Mouse (Mus musculus): Measurements from ENCODE around the gene Ptpn22. TPM values are rescaled to one million over a fixed set of nuclear protein-coding genes. Genes with fewer than 3 reads are reported as not detected.

The Ptpn22 gene
- polyA plus RNA-seq, 1 experiment from 2014 or later = 0.96 TPM

DNA sequence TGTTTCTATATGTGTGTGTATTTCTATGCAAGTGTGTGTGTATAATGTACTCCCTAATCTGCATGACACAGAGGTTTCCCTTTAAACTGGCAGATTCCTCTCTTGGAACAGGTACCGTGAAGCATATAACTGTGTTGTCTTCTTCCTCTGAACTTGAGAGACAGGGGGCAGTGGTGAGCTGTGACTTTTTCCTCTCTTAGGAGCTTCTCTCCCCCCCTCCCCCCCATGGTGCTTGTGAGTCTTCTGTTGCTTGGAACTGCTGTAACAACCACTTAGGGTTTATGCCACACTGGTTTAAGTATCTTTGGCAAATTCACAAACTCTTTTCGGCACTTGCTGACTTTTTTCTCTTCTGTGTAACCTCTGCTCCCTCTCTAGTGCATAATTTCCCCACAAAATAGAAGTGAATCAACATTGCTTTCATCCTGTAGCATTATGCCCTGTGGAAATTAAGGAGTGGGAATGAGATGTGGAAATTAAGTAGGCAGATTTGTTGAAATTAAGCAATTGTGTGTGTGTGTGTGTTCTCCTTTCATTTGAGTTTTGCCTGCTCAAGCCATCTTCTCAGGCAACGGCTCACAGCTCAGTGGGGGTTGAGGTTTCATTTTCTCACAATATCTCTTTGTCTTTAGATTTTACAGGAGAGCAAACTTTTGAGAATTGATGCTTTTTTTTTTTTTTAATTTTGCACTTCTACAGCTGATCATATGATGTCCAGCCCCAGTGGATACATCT is 6.9 kb upstream of the Ptpn22 start:
- Histone ChIP-seq H3K9ac (ENCODE audit: low read depth, low read length) (no peak overlapping the region), H3K27ac (replicated peaks; ENCODE audit: low read depth, low read length) (no peak overlapping the region), H3K36me3 (ENCODE audit: control insufficient read depth, insufficient read depth, low read length) (no peaks in the 10 kb centered on the region), H3K9me3 (ENCODE audit: control insufficient read depth, low read length) (no peaks in the 10 kb centered on the region), H3K27me3 (replicated peaks; ENCODE audit: control insufficient read depth, insufficient read depth, low read length) (no peaks in the 10 kb centered on the region), H3K4me2 (ENCODE audit: low read depth, low read length) (no peak overlapping the region), H3K4me3 (ENCODE audit: low read depth, low read length) (no peak overlapping the region), H3K4me1 (ENCODE audit: control insufficient read depth, insufficient read depth, low read length) (no peaks in the 10 kb centered on the region)
- DNase-seq (ENCODE audit: low spot score) = peak; percentile 39
- ATAC-seq (ENCODE audit: low read depth) = no peak
- 67% methylated on average over 3 of the region's 3 CpGs for WGBS

DNA sequence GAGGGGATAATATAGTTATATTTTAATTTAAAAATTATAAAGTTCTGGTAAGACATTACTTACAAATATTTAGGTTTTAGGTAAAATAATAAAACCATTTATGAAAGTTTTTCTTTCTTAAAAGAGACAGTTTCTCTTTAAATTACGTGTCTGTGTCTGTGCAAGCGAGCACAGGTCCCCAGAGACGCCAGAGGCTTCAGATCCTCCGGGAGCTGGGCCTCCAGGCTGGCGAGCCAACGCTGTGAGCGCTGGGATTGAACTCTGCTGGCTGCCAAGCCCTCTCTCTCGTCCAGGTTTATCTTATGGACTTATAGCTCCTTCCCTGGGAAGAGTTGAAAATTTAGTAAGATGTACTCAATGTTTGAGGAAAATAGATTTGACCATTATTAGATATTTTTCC is 5.8 kb upstream of the Ptpn22 start:
- Histone ChIP-seq H3K27me3 (replicated peaks; ENCODE audit: control insufficient read depth, insufficient read depth, low read length) (no peaks in the 10 kb centered on the region), H3K36me3 (ENCODE audit: control insufficient read depth, insufficient read depth, low read length) (no peaks in the 10 kb centered on the region), H3K4me3 (ENCODE audit: low read depth, low read length) (no peak overlapping the region), H3K4me2 (ENCODE audit: low read depth, low read length) (no peak overlapping the region), H3K4me1 (ENCODE audit: control insufficient read depth, insufficient read depth, low read length) (no peaks in the 10 kb centered on the region), H3K9me3 (ENCODE audit: control insufficient read depth, low read length) (no peaks in the 10 kb centered on the region), H3K27ac (replicated peaks; ENCODE audit: low read depth, low read length) (no peak overlapping the region), H3K9ac (ENCODE audit: low read depth, low read length) (no peak overlapping the region)
- 43% methylated on average over 8 of the region's 8 CpGs for WGBS
- no peak for ATAC-seq (ENCODE audit: low read depth)
- peak; percentile 41 for DNase-seq (ENCODE audit: low spot score)

DNA sequence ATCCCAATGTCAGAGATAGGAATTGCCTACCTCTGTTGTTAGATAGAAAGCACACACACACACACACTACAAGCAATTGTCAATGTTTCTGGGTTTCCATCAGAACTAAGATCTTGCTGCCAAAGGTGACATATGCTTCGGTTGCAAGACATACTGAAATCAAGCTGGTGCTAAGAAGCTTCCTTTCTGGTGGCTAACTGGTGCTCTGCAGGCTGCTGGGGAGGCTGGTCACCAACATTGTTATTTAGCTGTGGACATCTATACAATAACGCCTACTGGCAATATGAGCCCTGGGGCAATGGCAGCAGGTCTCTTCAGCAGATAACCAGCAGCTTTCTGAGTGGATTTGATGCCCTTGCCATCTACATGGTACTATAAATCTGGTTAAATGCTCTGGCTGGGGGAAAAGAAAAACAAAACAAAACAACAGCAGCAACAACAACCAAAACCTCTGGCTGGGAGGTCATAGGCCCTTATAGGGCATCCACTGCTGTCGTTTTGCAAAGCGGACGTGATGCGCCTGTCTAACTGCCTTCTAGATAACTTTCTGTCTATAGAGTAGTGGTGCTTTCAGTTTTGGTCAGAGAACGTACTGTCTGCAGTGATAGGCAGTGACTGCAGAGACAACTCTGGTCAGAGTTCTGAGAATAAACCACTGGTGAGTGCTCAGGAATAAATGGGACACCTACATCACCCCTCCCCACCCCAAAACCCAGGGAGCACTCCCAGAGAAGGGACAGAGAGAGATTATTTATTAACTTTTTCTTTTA is 2.4 kb upstream of the Ptpn22 start:
- Histone ChIP-seq H3K9ac (ENCODE audit: low read depth, low read length) (no peak overlapping the region), H3K36me3 (ENCODE audit: control insufficient read depth, insufficient read depth, low read length) (no peaks in the 10 kb centered on the region), H3K4me3 (ENCODE audit: low read depth, low read length) (no peak overlapping the region), H3K4me2 (ENCODE audit: low read depth, low read length) (no peak overlapping the region), H3K27ac (replicated peaks; ENCODE audit: low read depth, low read length) (no peak overlapping the region), H3K27me3 (replicated peaks; ENCODE audit: control insufficient read depth, insufficient read depth, low read length) (no peaks in the 10 kb centered on the region), H3K4me1 (ENCODE audit: control insufficient read depth, insufficient read depth, low read length) (no peaks in the 10 kb centered on the region), H3K9me3 (ENCODE audit: control insufficient read depth, low read length) (no peaks in the 10 kb centered on the region)
- DNase-seq (ENCODE audit: low spot score) (no peak), ATAC-seq (ENCODE audit: low read depth) (no peak)
- 89% methylated on average over 7 of the region's 7 CpGs for WGBS

DNA sequence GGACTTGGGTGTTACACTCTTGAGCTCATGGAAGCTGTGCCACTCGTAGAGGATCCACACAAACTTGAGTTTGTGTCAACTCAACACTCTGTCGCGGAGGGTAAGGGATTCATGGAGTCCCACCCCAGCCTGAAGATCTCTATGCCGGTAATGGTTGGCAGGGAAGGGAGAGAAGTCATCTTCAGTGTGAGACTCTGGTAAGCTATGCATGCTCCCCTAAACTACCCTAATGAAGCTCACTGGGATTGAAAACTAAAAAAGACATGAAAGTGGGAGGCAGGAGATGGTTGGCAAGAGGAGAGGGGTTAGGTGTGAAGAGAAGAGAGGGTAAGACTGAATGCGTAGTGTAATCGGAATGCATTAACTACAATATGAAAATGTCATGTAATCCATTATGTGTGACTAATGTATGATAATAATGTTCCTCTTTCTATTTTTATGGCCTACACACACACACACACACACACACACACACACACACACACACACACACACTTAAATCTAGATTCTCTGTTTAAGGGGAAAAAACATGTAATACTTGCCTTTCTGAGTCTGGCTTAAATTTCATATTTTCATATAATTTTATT is 1.5 kb upstream of the Ptpn22 start:
- WGBS = 89% methylated on average over 6 of the region's 6 CpGs
- H3K27ac ChIP-seq (replicated peaks; ENCODE audit: low read depth, low read length) = no peak overlapping the region
- ATAC-seq (ENCODE audit: low read depth) = no peak
- H3K9me3 ChIP-seq (ENCODE audit: control insufficient read depth, low read length) = no peaks in the 10 kb centered on the region
- H3K4me3 ChIP-seq (ENCODE audit: low read depth, low read length) = no peak overlapping the region
- H3K36me3 ChIP-seq (ENCODE audit: control insufficient read depth, insufficient read depth, low read length) = no peaks in the 10 kb centered on the region
- H3K4me1 ChIP-seq (ENCODE audit: control insufficient read depth, insufficient read depth, low read length) = no peaks in the 10 kb centered on the region
- no peaks in the 10 kb centered on the region for H3K27me3 ChIP-seq (replicated peaks; ENCODE audit: control insufficient read depth, insufficient read depth, low read length)
- DNase-seq (ENCODE audit: low spot score) = no peak
- no peak overlapping the region for H3K4me2 ChIP-seq (ENCODE audit: low read depth, low read length)
- no peak overlapping the region for H3K9ac ChIP-seq (ENCODE audit: low read depth, low read length)

DNA sequence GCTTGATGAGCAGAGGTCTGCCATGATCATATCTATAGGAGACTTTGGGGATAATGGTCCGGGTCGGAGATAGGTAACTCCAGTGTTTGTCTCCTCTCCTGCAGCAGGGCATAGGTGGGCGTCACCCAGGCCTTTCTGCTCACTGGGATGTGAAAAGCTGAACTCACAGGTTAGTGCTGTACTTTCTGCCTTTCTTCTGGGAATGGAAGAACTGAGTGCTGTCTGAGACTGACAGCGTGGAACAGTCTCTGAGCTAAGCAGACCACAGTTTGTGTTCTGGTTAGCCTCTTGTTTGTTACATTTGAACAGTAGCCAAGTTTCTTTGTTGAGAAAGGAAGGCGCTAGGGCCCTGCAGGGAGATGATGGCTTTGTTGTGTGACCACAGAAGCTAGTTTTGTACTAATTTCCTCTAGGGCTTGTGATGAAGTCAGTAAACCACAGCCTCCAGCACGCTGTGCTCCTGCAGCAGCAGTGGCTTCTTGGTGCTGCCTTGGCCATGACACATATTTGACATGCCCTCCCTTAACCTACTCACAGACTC is 326 bp downstream of the Ptpn22 start:
- DNase-seq (ENCODE audit: low spot score) (peak; percentile 69), ATAC-seq (ENCODE audit: low read depth) (peak; percentile 26; the same call in 1 of the 2 replicates)
- no peaks in the 10 kb centered on the region for H3K27me3 ChIP-seq (replicated peaks; ENCODE audit: control insufficient read depth, insufficient read depth, low read length)
- no peak overlapping the region for H3K4me3 ChIP-seq (ENCODE audit: low read depth, low read length)
- no peak overlapping the region for H3K9ac ChIP-seq (ENCODE audit: low read depth, low read length)
- no peaks in the 10 kb centered on the region for H3K4me1 ChIP-seq (ENCODE audit: control insufficient read depth, insufficient read depth, low read length)
- 63% methylated on average over 6 of the region's 6 CpGs for WGBS
- no peaks in the 10 kb centered on the region for H3K36me3 ChIP-seq (ENCODE audit: control insufficient read depth, insufficient read depth, low read length)
- no peak overlapping the region for H3K4me2 ChIP-seq (ENCODE audit: low read depth, low read length)
- no peaks in the 10 kb centered on the region for H3K9me3 ChIP-seq (ENCODE audit: control insufficient read depth, low read length)
- no peak overlapping the region for H3K27ac ChIP-seq (replicated peaks; ENCODE audit: low read depth, low read length)

DNA sequence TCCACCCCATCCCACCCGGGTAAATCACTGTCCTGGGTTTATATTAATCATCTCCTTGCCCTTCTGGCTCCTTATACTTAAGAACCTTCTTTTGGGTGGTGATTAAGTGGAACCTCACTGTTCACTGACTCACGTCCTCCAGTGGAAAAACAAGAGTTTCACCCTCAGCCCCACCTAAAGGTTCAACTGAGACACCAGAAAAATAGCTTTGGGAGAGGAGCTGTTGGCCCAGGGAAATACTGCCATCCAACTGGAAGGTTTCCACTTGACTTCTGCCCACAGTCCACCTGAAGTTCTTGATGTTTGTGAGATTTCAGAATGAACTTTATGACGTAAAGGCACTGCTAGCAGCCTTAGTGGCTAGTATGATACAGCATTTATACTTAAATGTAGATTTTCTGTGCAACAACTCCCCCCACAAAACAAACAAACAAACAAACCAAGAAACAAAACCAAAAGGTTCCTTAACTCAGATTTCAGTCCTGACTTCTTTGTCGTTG is 3.2 kb downstream of the Ptpn22 start:
- no peak overlapping the region for H3K4me3 ChIP-seq (ENCODE audit: low read depth, low read length)
- no peak overlapping the region for H3K27ac ChIP-seq (replicated peaks; ENCODE audit: low read depth, low read length)
- no peak for DNase-seq (ENCODE audit: low spot score)

DNA sequence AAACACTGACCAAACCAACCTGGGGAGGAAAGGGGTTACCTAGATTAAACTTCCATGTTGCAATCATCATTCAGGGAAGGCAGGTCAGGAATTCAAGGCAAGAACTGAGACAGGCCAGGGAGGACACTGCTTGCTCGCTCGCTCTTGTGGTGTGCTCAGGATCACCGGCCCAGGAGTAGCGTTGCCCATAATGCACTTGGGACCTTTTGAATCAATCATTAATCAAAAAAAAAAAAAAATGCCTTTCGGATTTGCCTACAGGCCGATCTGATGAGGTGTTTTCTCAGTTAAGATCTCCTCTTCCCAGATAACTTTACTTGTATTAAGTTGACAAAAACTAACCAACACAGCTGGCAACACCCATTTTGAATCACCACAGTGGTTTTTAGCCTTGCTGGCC is 4.6 kb downstream of the Ptpn22 start:
- Histone ChIP-seq H3K9me3 (ENCODE audit: control insufficient read depth, low read length) (no peaks in the 10 kb centered on the region), H3K4me3 (ENCODE audit: low read depth, low read length) (no peak overlapping the region), H3K27me3 (replicated peaks; ENCODE audit: control insufficient read depth, insufficient read depth, low read length) (no peaks in the 10 kb centered on the region), H3K36me3 (ENCODE audit: control insufficient read depth, insufficient read depth, low read length) (no peaks in the 10 kb centered on the region), H3K9ac (ENCODE audit: low read depth, low read length) (no peak overlapping the region), H3K4me2 (ENCODE audit: low read depth, low read length) (no peak overlapping the region), H3K4me1 (ENCODE audit: control insufficient read depth, insufficient read depth, low read length) (no peaks in the 10 kb centered on the region), H3K27ac (replicated peaks; ENCODE audit: low read depth, low read length) (no peak overlapping the region)
- WGBS = 86% methylated on average over 6 of the region's 6 CpGs
- DNase-seq (ENCODE audit: low spot score) (no peak), ATAC-seq (ENCODE audit: low read depth) (no peak)

More for the DNA sequence above, 3.2 kb downstream of the Ptpn22 start:
- WGBS = 74% methylated on average over 4 of the region's 4 CpGs
- no peaks in the 10 kb centered on the region for H3K36me3 ChIP-seq (ENCODE audit: control insufficient read depth, insufficient read depth, low read length)
- no peak for ATAC-seq (ENCODE audit: low read depth)
- H3K27me3 ChIP-seq (replicated peaks; ENCODE audit: control insufficient read depth, insufficient read depth, low read length) = no peaks in the 10 kb centered on the region
- no peak overlapping the region for H3K4me2 ChIP-seq (ENCODE audit: low read depth, low read length)
- no peaks in the 10 kb centered on the region for H3K9me3 ChIP-seq (ENCODE audit: control insufficient read depth, low read length)
- H3K9ac ChIP-seq (ENCODE audit: low read depth, low read length) = no peak overlapping the region
- no peaks in the 10 kb centered on the region for H3K4me1 ChIP-seq (ENCODE audit: control insufficient read depth, insufficient read depth, low read length)

DNA sequence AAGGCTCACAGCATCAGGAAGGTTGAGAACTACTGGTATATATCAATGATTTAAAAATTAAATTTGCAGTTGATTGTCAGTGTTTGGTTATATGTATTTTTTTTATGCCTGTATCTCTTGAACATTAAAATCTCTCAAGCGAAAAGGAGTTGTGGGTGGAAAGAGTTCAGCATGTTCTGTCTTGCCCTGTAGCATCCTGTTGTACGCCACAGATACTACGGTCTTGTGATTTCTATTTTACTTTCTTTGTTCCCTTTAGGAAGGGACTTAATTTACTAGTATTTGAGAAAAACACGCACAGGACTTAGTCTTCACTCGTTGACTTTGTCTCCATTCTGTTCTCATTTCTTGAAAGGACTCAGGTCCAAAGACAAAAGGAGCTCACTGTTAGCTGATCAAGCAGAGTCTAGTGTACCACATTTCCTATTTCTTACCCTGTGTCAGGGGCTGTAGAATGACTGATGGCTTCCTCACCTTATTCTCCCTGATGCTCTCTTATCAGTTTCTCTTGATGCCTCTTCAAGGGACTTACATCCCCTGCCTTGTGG is 7.9 kb downstream of the Ptpn22 start:
- ATAC-seq (ENCODE audit: low read depth) (no peak), DNase-seq (ENCODE audit: low spot score) (no peak)
- no peak overlapping the region for H3K4me3 ChIP-seq (ENCODE audit: low read depth, low read length)
- no peaks in the 10 kb centered on the region for H3K9me3 ChIP-seq (ENCODE audit: control insufficient read depth, low read length)
- no peak overlapping the region for H3K9ac ChIP-seq (ENCODE audit: low read depth, low read length)
- H3K4me2 ChIP-seq (ENCODE audit: low read depth, low read length) = no peak overlapping the region
- H3K36me3 ChIP-seq (ENCODE audit: control insufficient read depth, insufficient read depth, low read length) = no peaks in the 10 kb centered on the region
- H3K4me1 ChIP-seq (ENCODE audit: control insufficient read depth, insufficient read depth, low read length) = no peaks in the 10 kb centered on the region
- WGBS = 84% methylated on average over 5 of the region's 5 CpGs
- no peak overlapping the region for H3K27ac ChIP-seq (replicated peaks; ENCODE audit: low read depth, low read length)
- H3K27me3 ChIP-seq (replicated peaks; ENCODE audit: control insufficient read depth, insufficient read depth, low read length) = no peaks in the 10 kb centered on the region

Measured in embryonic facial prominence, embryonic 14.5 days (tissue).